Mouse (Mus musculus) liver, embryonic 14.5 days (tissue): Measurements from ENCODE around the gene Sptssa.
A peak's percentile ranks its signal among the peaks of the same experiment; 100 is the strongest.

Experiments used
- CTCF ChIP-seq: IDR thresholded peaks from 2 replicates; pipeline ENCODE4 v1.5.1; 2016; ENCODE audit warnings: antibody characterized with exemption, low read depth, control low read depth
- EP300 ChIP-seq: IDR thresholded peaks from 2 replicates; pipeline ENCODE4 v1.6.1; 2016; ENCODE audit warnings: antibody characterized with exemption, low read depth

GRCm38 (mm10) chr12:54696242-54697002 is 40.0 kb upstream of the Sptssa start:
- TF ChIP-seq CTCF (peak; percentile 31; the same call in 1 of the 2 replicates), EP300 (peak; percentile 71)
